Mouse (Mus musculus): Measurements from ENCODE around the gene Pth2.

Pth2 gene

DNA sequence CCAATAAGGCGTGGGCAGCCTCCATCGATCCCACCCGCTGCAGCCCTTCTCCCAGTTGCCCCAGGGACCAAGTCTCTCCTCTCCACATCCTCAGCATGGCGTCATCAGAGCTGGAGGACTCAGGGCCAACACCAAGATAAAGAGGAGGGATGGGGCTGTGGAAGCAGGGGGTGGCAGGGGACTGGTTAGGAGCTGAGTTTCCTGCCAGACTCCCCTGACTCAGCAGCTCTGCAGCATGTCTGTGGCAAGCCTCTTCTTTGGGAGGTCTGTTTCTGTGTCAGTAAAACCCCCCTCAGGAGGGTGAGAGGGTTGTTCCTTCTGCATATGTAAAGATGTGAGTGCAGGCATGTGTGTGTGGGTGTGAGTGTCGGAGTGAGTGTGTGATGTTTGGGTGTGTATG, 16.2 kb downstream of the Pth2 start:
- in situ Hi-C loops (cut with MboI, MseI) = no loop called here

DNA sequence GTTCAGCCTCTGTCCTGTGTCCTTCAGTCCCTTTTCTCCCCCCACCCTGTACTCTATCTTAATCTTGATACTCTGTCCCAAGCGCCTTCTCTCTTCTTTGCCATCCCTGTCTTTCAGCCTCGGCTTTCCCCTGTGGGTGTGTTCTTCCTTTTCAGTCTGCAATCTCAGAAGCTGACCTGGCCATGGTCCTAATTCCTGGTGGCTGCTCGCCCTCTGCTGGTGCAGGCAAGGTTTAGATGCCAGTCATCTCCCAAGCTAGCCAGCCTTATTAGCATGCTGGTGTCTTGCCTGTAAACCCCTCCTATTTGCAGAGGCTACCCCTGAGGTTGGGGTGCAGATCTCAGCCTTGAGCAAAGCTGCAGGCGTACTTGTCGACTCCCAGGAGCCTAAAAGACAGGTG, 17.6 kb downstream of the Pth2 start:
- in situ Hi-C loops (cut with MboI, MseI) = no loop called here

DNA sequence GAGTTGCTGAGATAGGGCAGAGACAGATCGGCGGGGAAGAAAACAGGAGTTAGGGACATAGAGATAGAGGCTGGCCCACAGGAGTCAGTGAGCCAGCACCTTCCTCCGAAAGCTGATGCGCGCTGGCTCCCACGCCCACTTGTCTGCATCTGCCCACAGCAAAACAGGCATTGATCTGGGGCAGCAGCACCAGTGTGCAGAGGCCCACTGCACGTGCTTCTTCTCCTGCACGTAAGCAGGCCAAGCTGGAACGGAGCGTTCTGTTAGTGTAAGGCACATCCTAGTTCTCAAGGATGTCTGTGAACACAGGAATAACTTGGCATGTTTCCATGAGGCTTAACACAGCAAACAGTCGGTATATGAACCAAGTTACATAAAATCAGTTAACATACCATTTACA, 18.2 kb downstream of the Pth2 start:
- in situ Hi-C loops (cut with MboI, MseI) = no loop called here

DNA sequence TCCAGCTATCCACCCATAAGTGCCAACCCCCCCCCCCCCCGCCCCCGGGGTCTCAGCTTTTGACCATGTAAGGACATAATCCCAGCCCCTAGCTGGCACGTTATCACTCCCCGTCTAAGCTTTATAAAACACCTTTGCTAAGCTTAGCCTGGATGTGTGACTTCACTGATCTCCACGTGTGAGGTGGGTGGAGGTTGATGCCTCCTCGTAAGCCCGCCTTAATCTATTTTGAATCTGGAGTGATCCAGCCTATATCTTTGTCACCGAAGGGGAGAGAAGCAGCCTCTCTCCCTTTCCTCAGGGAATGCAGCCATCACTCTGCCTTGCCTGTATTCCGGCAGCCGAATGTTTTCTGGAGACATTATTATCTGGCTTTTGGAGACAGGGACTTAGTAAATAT, 21.9 kb downstream of the Pth2 start:
- in situ Hi-C loops (cut with MboI, MseI) = no loop called here

DNA sequence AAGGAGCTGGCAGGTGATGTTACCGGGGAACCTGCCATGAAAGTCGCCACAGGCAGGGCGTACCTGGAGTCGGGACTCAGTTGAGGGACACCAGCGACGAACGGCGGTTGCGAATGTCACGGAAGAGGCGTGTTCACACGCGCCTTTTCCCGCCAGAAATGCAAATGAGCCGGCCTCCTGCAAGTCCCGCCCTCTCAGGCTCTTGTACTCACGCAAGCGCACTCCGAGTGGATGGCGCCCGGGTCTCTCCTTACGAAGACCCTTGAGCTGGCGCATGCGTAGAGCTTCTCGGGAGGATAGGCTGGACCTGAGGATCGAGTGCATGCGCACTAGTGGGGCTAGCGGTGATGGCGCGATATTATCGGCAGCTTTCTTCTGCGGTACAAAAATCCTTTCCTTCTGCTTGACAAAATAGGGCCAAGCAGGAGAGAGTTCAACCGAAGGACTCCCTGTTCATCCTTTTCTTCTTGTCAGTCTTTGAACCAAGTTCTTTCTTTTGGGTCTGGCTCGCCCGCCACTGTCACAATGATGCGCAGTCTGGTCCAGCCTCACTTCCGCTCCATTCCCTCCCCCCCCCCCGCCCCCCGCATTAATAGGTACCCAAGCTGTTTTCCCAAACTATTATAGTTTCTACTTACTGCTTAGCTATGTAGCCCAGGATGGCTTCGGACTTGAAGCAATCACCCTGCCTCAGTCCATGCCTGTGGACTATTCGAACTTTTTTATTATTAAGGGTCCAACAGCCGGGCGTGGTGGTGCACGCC, 23.8 kb downstream of the Pth2 start, which contains the start of gene Ccdc155:
Gene Ccdc155, minus strand, starts transcription at position 513 of the 764 bp plus-strand sequence.
- in situ Hi-C loops (cut with MboI, MseI) = no loop called here

DNA sequence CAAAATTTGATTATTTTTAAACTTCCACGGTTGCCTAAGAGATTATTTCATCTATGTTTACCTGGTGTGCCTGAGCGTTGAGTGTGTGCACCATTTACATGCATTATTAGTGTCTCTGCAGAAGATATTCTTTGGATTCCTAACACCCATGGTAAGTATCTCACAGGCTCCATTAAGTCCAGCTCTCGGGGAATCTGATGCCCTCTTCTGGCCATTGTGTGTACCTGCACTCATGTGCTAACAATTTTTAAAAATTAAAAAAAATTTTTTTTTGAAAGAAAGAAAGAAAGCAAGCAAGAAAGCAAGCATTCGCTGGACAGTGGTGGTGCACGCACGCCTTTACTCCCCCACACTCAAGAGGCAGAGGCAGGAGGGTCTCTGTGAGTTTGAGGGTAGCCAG, 27.5 kb downstream of the Pth2 start:
- in situ Hi-C loops (cut with MboI, MseI) = no loop called here

DNA sequence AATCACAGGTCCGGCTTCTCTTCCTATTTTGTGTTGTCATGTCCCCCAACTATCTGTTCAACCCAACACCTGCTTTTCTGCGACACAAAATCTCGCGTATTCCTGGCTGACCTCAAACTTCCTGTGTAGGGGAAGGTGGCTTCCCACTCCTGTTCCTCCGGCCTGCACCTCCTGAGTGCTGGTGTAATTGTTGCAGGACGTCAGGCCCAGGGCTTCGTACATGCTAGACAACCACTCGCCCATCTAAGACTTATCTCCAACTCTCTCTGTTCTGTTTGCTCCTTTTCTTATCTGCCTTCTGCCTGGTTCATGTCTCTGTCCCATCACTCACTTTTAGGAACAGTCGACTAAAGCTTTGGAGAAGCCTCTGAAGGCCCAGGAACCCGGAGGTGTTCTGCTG, 30.3 kb downstream of the Pth2 start:
- in situ Hi-C loops (cut with MboI, MseI) = no loop called here

DNA sequence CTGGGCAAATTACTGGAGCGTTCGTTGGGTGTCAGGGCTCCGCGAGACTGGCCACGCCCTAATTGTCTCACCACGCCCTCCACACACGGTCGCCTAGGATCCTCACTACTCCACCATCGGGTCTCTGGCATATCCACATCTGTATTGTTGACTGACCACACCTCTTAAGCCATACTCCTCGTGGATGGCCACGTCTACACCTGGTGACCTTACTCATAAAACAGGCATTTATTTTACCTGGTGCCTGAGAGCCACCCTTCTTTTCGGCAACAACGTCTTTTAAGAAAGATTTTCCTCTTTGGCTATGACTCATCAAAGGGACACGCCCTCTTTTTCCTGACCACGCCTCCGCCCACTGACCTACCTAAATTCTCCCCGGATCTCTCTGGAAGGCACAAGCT, 31.1 kb downstream of the Pth2 start, which contains the start of gene Dkkl1:
Gene Dkkl1, minus strand, starts transcription at position 297 of the 401 bp plus-strand sequence.
- in situ Hi-C loops (cut with MboI, MseI) = no loop called here

DNA sequence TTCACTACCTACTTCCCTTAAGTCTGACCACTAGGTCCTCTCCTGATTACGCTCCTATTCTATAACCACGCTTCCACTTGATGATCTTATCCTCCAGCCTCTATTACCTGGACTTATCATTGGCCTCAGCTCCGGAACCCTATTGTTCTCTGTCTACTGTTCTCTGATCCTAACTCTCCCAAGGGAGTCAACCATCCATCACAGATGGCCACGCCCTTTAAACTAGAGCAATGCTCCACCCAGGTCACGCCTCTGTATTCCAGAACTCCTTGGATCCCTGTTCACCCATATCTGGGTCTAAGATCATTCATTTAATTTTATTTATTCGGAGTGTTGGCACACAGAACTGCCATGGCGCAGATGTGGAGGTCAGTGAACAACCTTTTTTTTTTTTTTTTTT, 31.6 kb downstream of the Pth2 start:
- in situ Hi-C loops (cut with MboI, MseI) = no loop called here

DNA sequence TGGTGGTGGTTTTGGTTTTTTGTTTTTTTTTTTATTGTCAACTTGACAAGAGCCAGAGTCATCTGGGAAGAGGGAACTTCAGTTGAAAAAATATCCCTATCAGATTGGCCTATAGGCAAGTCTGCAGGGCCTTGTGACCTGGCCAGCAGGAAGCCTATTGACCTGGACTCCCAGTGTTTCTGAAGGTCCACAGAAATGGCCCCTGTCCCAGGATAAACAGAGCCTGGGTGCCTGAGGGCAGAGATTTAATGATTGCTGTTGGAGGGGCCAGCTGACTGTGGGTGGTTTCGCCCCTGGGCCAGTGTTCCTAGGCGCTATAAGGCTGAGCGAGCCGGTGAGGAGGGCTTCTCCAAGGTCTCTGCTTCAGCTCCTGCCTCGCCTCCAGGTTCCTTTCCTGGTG, 32.9 kb downstream of the Pth2 start:
- in situ Hi-C loops (cut with MboI, MseI) = no loop called here

DNA sequence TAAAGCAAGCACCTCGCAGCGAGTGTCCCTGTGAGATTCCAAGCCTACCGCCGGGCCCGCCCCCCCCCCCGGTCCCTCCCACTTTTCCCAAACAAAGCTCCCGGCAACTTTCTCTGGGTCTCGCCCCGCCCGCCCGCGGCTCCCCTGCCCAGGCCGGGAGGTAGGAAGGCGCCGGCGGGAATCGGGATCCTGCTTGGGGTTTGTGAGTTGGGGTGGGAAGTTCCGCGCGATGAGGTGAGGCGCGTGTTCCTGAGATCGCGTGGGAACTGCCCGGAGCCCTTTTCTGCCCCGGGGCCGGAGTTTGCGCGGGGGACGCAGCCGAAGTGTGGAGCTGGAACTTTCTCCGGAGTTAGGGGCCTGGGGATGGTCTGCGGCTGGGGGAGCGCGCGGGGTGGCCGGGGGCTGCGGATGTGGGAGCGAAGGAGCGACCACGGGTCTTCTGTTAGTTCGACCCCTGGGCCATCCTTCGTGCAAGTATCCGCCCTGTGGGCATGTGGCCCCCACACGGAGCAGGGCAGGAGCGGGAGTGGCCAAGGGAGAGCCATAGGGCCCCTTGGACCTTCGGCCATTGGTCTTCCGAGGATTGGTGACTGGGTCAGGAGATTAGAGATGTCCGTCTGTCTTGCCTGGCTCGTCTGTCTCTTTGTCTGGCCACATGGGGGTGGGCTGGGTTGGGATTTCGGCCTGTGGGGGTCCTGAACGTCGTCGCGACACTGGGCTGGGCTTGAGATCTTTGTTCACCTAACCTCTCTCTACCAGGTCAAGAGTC, 35.1 kb downstream of the Pth2 start, which contains the start of gene Tead2:
Gene Tead2, plus strand, starts transcription at position 81 of the 769 bp plus-strand sequence.
- in situ Hi-C loops (cut with MboI, MseI) = no loop called here

DNA sequence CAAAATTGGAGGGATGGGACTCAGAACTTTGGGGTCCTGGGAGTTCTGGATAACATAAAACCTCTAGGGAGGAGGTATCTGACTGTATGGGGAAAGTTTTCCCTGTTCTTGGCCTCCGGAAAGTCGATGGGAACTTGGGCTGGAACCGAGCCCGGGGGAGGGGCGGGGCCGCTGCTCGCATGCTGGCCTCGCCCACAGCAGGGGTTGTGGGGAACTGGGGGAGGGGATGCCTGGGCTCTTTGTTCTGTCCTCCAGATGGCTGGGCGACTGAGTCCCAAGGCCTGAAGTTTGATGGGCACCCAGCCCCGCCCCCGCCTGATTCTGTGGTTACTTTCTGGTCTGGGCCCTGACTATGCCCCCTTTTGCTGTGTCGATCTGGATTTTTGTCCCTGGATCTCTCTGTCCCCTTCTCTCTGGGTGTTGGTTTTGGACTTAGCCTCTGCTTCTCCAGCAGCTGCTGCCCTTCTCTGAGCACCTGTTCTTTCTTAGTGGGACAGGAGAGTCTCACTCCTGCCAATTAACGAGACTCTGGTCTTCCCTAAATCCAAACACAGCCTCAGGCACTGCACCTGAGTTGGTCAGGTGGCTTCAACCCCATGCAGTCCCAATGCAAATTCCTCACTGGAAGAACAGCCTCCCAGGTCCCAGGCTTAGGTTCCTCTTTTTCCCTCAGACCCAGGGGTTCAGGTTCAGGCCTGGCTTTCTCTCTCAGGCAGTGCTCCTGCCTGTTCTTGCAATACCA, 35.8 kb downstream of the Pth2 start:
- in situ Hi-C loops (cut with MboI, MseI) = no loop called here

DNA sequence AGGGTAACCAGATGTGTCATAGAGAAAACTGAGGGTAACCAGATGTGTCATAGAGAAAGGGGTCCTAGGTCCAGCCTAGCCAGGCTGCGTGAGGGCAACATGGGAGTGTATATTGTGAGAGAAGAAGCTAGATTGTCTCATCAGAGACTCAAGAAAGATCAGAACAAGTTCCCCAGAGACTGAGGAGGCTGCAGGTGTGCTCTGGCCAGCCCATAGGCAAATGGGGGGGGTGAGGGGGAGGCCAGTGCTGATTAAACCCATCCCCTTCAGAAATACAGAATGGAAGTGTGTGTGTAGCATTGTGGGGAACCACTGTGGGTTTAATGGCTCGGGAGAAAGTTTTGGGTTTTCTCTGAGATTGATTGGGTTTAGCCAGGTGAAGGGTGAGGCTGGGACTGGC, 40.9 kb downstream of the Pth2 start:
- in situ Hi-C loops (cut with MboI, MseI) = no loop called here

DNA sequence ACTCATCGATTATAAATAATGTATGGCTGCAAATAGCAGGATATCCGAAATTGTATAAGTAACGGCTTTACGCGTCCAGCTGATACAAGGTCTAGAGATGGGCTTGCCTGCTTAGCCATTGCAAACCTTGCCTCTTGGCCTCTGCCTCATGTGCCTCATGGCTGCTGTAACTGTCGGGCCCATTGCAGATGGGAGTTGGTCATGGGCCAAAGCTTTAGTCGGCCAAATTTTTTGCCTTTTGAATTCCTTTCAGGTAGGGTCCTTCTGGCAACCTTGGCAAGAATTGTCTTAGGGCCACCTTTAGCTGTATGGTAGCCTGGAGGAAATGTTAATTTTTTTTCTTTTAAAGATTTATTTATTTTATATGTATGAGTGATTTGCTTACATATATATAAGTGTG, 44.0 kb downstream of the Pth2 start:
- in situ Hi-C loops (cut with MboI, MseI) = no loop called here

DNA sequence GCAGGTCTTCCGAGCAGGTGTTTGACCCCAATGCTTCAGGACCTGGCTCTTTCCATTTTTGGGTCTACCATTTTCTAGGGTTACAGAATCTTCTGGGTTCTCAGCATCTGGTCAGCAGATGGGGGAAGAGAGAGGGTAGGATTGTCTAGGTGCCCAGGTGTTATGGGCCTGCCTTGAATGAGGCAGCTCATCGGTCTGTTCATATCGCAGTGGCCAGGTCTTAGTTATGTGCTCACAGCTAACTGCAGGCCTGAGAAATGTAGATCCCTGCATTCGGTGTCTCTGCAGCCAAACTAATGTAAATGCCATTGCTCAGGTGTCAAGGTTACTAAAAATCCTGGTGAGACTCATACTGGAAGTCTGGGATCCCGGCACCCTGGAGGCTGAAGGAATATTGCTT, 45.6 kb downstream of the Pth2 start:
- in situ Hi-C loops (cut with MboI, MseI) = no loop called here

DNA sequence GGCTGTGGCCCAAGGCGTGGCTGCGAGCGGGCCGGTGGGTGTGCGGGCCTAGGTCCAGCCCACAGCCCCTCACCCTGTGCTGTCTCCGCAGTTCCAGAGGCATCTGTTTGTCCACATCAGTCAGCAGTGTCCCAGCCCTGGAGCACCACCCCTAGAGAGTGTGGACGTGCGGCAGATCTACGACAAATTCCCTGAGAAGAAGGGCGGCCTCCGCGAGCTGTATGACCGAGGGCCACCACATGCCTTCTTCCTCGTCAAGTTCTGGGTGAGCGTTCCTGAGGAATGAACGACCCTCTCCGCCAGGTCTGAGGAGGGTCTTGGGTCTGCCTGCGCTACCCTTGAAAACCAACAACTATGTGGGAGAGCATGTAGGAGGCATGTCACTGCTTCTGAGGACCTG, 47.8 kb downstream of the Pth2 start:
- in situ Hi-C loops (cut with MboI, MseI) = no loop called here

DNA sequence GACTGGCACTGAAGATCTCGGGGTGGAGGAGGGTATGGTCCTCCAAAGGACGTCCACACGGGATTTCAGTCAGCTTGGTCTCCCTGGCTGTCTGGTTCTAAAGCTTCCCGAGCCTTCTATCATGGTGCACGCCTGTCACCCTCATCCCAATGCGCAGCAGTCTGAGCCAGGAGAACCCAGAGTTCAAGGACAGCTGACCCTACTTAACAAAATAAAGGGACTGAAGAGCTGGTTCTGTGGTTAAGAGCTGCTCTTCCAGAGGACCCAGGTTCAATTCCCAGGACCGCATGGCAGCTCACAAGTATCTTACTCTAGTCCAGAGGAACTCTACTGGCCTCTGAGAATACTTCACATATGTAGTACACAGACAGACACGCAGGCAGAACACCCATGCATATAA, 48.3 kb downstream of the Pth2 start:
- in situ Hi-C loops (cut with MboI, MseI) = no loop called here

DNA sequence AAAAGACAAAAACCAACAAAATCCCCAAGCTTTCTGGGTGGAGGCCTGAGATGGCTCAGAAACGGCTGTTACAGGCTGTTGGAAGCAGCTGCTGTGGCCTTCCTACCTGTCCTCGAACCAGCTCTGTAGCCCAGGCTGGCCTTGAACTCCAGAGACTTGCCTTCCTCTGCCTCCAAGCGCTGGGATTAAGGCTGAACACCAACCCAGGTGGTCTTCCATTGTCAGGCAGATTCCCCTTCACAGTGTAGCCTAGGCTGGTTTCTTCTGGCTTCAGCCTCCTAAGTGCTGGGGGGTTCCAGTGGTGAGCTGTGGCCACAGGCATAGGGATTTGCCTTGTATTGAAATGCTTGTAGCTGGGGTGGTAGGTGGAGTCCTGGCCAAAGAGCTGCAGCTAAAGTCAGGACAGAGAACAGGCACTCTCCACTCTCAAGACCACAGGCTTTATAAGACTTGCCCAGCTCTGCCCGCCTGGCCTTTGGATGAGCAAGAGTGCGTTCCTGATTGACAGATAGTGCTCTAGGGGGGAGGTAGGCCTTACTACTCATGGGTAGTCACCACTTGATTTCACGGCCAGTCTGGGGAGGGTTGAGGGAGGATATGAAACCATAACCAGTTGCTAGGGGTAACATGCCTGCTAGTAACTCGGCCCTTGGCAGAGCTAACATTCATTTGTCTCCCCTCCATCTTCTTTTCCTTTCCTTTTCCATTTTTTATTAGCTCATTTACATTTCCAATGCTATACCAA, 48.8 kb downstream of the Pth2 start:
- in situ Hi-C loops (cut with MboI, MseI) = no loop called here

DNA sequence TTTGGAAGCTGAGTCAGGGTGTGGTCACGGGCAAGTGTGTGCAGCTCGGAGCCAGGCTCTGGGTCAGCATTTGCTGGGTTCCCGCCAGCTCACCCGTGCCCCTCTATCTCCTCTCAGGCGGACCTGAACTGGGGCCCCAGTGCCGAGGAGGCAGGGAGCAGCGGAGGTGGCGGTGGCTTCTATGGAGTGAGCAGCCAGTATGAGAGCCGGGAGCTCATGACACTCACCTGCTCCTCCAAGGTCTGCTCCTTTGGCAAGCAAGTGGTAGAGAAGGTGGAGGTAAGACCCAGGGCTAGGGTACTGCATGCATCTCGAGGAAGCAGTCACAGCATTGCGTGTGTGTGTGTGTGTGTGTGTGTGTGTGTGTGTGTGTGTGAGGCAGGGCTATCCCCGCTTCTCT, 50.4 kb downstream of the Pth2 start:
- in situ Hi-C loops (cut with MboI, MseI) = no loop called here
